Mouse (Mus musculus) liver, embryonic 13.5 days (tissue): ENCODE data around the gene Myh9. TPM values are rescaled to one million over a fixed set of nuclear protein-coding genes. Genes with fewer than 3 reads are reported as not detected.

Experiments used
- ATAC-seq: fragments of 200-750 bp; cut with Nextera tagmentation; 2 replicates; pipeline ENCODE4 v1.8.0; 2017; ENCODE audit warnings: low read depth, mild to moderate bottlenecking, moderate number of reproducible peaks, moderate library complexity
- DNase-seq: peaks from one replicate; pipeline ENCODE4 v3.0.0; 2022
- H3K27ac ChIP-seq: fragments of 300-500 bp; sonication (generic); 2 replicates; pipeline ENCODE4 v1.5.1; 2015; ENCODE audit warnings: moderate library complexity, mild to moderate bottlenecking, inconsistent platforms
- H3K27me3 ChIP-seq: fragments of 300-500 bp; sonication (generic); 2 replicates; pipeline ENCODE4 v1.6.1; 2015; ENCODE audit warnings: mild to moderate bottlenecking, inconsistent platforms
- H3K36me3 ChIP-seq: fragments of 300-500 bp; sonication (generic); 2 replicates; pipeline ENCODE4 v1.6.1; 2015; ENCODE audit warnings: mild to moderate bottlenecking, inconsistent platforms
- H3K4me1 ChIP-seq: fragments of 300-500 bp; sonication (generic); replicated peaks from 2 replicates; pipeline ENCODE4 v1.6.1; 2015; ENCODE audit warnings: inconsistent platforms
- H3K4me2 ChIP-seq: fragments of 300-500 bp; sonication (generic); 2 replicates; pipeline ENCODE4 v1.6.1; 2015; ENCODE audit warnings: inconsistent platforms, mild to moderate bottlenecking, moderate library complexity
- H3K4me3 ChIP-seq: fragments of 300-500 bp; sonication (generic); replicated peaks from 2 replicates; pipeline ENCODE4 v1.5.1; 2015; ENCODE audit warnings: mild to moderate bottlenecking, inconsistent platforms
- H3K9ac ChIP-seq: fragments of 300-500 bp; sonication (generic); 2 replicates; pipeline ENCODE4 v1.6.1; 2015; ENCODE audit warnings: mild to moderate bottlenecking, inconsistent platforms
- H3K9me3 ChIP-seq: fragments of 300-500 bp; sonication (generic); replicated peaks from 2 replicates; pipeline ENCODE4 v1.6.1; 2016; ENCODE audit warnings: inconsistent platforms
- WGBS: fragments of 180-500 bp; shearing (Covaris S2); methylation state at CpG from one replicate; pipeline ENCODE4 v1.1.7; 2015; ENCODE audit not compliant: insufficient replicate concordance; 5-methylcytosine and 5-hydroxymethylcytosine counted together
- polyA plus RNA-seq: library from polyadenylated mRNA; unstranded; fragments of >200 nt; fragmentation: Nextera tagmentation; extraction: Ambion mirVana; gene quantifications from 2 replicates; pipeline ENCODE4 v1.2.1, GENCODE M21; 2015

Myh9 gene
- polyA plus RNA-seq, 1 experiment from 2014 or later, result 18.3 TPM

GRCm38 (mm10) chr15:77761561-77762380 lies 80.2 kb downstream of the Myh9 start:
- 80% methylated on average over 22 of the region's 22 CpGs for WGBS

DNA sequence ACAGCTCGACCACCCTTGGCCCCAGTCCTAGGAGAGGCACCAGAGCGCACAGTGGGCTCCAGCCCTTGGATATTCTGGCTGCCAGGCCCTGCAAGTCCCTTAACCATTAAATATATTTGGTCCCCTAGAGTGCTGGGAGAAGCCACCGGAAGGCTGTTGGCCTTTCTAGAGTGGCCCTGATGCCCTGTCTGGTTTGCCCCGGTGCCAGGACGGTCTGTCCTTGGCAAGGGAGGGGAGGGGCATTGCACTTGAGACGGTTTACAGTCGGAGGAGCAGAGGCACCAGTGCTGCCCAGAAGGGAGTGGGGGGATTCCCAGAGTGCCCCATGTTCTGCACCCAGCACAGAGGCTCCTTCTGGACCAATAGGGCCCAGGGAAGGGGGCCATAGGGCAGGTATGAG lies 80.9 kb downstream of the Myh9 start:
- Histone ChIP-seq H3K9ac (no peak overlapping the region), H3K27me3 (no peaks in the 10 kb centered on the region), H3K36me3 (peaks cover 69% of the 10 kb centered on the region), H3K4me1 (peaks cover 19% of the 10 kb centered on the region), H3K4me2 (no peak overlapping the region), H3K4me3 (no peak overlapping the region), H3K27ac (no peak overlapping the region; the same call in 1 of the 2 replicates), H3K9me3 (no peaks in the 10 kb centered on the region)
- ATAC-seq, result no peak
- 93% methylated on average over 7 of the region's 7 CpGs for WGBS
- DNase-seq, result no peak

More at GRCm38 (mm10) chr15:77761561-77762380, 80.2 kb downstream of the Myh9 start:
- Histone ChIP-seq H3K4me1 (peaks cover 12% of the 10 kb centered on the region), H3K27ac (no peak overlapping the region; the same call in 1 of the 2 replicates), H3K36me3 (peaks cover 76% of the 10 kb centered on the region), H3K4me3 (no peak overlapping the region), H3K9ac (no peak overlapping the region), H3K4me2 (no peak overlapping the region), H3K9me3 (no peaks in the 10 kb centered on the region), H3K27me3 (no peaks in the 10 kb centered on the region)
- DNase-seq (peak; percentile 30), ATAC-seq (peak; percentile 40; the same call in 1 of the 2 replicates)

GRCm38 (mm10) chr15:77760037-77760436 lies 81.9 kb downstream of the Myh9 start:
- H3K9ac ChIP-seq, result no peak overlapping the region
- H3K9me3 ChIP-seq, result no peaks in the 10 kb centered on the region
- H3K4me2 ChIP-seq, result no peak overlapping the region
- ATAC-seq, result no peak
- H3K27ac ChIP-seq, result no peak overlapping the region
- H3K4me3 ChIP-seq, result no peak overlapping the region
- H3K27me3 ChIP-seq, result no peaks in the 10 kb centered on the region
- 91% methylated on average over 16 of the region's 16 CpGs for WGBS
- peaks cover 58% of the 10 kb centered on the region for H3K36me3 ChIP-seq
- peaks cover 27% of the 10 kb centered on the region for H3K4me1 ChIP-seq
- no peak for DNase-seq

- H3K4me2 ChIP-seq, result no peak overlapping the region
- peaks cover 37% of the 10 kb centered on the region for H3K4me1 ChIP-seq
- peak overlapping the region; percentile 24; the same call in 1 of the 2 replicates for H3K27ac ChIP-seq
- 71% methylated on average over 4 of the region's 4 CpGs for WGBS
- peaks cover 45% of the 10 kb centered on the region for H3K36me3 ChIP-seq
- no peak for ATAC-seq
- no peaks in the 10 kb centered on the region for H3K27me3 ChIP-seq
- H3K9me3 ChIP-seq, result no peaks in the 10 kb centered on the region
- no peak overlapping the region for H3K4me3 ChIP-seq
- H3K9ac ChIP-seq, result no peak overlapping the region
- DNase-seq, result no peak
Observed at GRCm38 (mm10) chr15:77757586-77758226, 84.3 kb downstream of the Myh9 start.

DNA sequence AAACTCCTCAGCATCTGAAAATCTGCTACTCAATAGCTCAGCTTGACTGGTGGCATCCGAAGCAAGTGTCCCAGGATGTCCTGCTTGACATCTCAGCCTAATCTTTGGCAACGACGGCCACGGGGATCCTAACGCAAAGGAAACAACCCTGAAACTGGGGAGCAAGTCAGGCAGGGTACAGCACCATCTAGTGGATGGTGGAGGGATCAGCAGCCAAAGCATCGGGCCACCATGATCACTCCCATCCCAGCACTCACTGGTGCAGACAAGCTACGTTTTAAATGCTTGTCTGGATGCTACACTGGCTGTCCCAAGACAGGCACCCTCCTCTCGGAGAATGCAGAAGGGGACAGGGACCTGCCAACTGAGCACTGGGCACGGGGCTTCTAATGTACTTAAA lies 85.1 kb downstream of the Myh9 start, which contains the start of gene Apol8:
Apol8 (minus strand) TSS at position 156 of the 400 bp plus-strand sequence.
- Histone ChIP-seq H3K9ac (peak within 1 kb of the TSS; percentile 89), H3K36me3 (peaks cover 45% of the 10 kb centered on the region), H3K27ac (peak within 1 kb of the TSS; percentile 96), H3K27me3 (no peaks in the 10 kb centered on the region), H3K4me1 (peaks cover 42% of the 10 kb centered on the region), H3K9me3 (no peaks in the 10 kb centered on the region), H3K4me3 (peak within 1 kb of the TSS; percentile 73), H3K4me2 (peak within 1 kb of the TSS; percentile 88)
- 2% methylated on average over 9 of the region's 9 CpGs for WGBS
- ATAC-seq (peak; percentile 9; the same call in 1 of the 2 replicates), DNase-seq (peak; percentile 70)

- no peaks in the 10 kb centered on the region for H3K27me3 ChIP-seq
- peaks cover 45% of the 10 kb centered on the region for H3K36me3 ChIP-seq
- H3K27ac ChIP-seq, result peak overlapping the region; percentile 96
- H3K4me1 ChIP-seq, result peaks cover 50% of the 10 kb centered on the region
- H3K4me2 ChIP-seq, result peak overlapping the region; percentile 88
- WGBS, result 40% methylated on average over 2 of the region's 2 CpGs
- no peak for DNase-seq
- no peak for ATAC-seq
- no peaks in the 10 kb centered on the region for H3K9me3 ChIP-seq
- H3K9ac ChIP-seq, result peak overlapping the region; percentile 89
- peak overlapping the region; percentile 73 for H3K4me3 ChIP-seq
Observed at GRCm38 (mm10) chr15:77756081-77756480, 85.9 kb downstream of the Myh9 start.

DNA sequence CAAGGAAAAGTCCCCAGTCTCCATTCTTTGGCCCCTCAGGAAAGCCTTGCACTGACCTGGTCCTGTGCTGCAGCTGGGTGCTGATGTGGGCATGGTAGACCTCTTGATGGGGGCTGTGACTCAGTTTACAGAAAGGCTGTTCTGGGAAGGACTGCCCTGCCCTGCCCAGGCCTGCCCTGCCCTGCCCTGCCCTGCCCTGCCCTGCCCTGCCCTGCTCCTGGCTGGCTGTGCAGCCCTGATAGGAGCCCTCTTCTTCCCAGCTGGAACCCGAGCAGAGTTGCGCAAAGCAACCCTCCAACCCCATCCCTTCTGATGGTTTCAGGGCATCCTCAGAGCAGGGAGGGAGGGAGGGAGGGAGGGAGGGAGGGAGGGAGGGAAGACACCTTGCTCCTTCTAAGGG lies 86.8 kb downstream of the Myh9 start:
- WGBS, result no CpG with 5 or more reads among the region's 2 CpGs
- H3K36me3 ChIP-seq, result peaks cover 45% of the 10 kb centered on the region
- peak overlapping the region; percentile 89 for H3K9ac ChIP-seq
- H3K4me1 ChIP-seq, result peaks cover 50% of the 10 kb centered on the region
- H3K27me3 ChIP-seq, result no peaks in the 10 kb centered on the region
- ATAC-seq (peak; percentile 99), DNase-seq (peak; percentile 81)
- H3K27ac ChIP-seq, result peak overlapping the region; percentile 96
- H3K4me2 ChIP-seq, result peak overlapping the region; percentile 88
- peak overlapping the region; percentile 73 for H3K4me3 ChIP-seq
- no peaks in the 10 kb centered on the region for H3K9me3 ChIP-seq

GRCm38 (mm10) chr15:77752443-77752842 lies 89.5 kb downstream of the Myh9 start:
- DNase-seq, result no peak
- Histone ChIP-seq H3K36me3 (peaks cover 63% of the 10 kb centered on the region), H3K4me2 (peak overlapping the region; percentile 88), H3K9me3 (0 out of 2 replicates have a peak, but pooled peaks cover 7% of the 10 kb centered on the region), H3K27me3 (peaks cover 2% of the 10 kb centered on the region; the same call in 1 of the 2 replicates), H3K9ac (peak overlapping the region; percentile 89), H3K4me1 (peaks cover 72% of the 10 kb centered on the region), H3K4me3 (peak overlapping the region; percentile 73), H3K27ac (peak overlapping the region; percentile 96)
- 53% methylated on average over 11 of the region's 11 CpGs for WGBS
- no peak for ATAC-seq

DNA sequence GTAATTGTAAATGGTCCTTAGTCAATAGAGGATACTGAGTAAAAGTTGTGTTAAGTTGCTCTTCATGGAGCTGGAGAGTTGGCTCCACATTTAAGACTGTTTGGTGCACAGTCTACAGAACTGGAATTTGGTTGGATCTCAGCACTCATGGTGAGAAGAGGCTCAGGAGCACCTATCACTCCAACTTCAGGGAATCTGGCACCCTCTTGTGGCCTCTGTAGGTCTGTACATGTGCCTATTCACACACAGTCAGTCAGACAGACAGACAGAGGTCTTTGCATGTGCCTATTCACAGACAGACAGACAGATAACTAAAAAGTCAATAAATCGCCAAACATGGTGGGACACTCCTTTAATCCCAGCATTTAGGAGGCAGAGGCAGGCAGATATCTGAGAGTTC lies 91.5 kb downstream of the Myh9 start:
- Histone ChIP-seq H3K4me3 (no peak overlapping the region), H3K27me3 (peaks cover 4% of the 10 kb centered on the region), H3K4me1 (peaks cover 58% of the 10 kb centered on the region), H3K4me2 (no peak overlapping the region), H3K36me3 (peaks cover 83% of the 10 kb centered on the region), H3K9ac (no peak overlapping the region), H3K27ac (0 out of 2 replicates have a peak overlapping the region, but pooled peaks have one; percentile 4), H3K9me3 (0 out of 2 replicates have a peak, but pooled peaks cover 7% of the 10 kb centered on the region)
- no peak for DNase-seq
- ATAC-seq, result no peak
- WGBS, result 32% methylated on average over 1 of the region's 1 CpGs

DNA sequence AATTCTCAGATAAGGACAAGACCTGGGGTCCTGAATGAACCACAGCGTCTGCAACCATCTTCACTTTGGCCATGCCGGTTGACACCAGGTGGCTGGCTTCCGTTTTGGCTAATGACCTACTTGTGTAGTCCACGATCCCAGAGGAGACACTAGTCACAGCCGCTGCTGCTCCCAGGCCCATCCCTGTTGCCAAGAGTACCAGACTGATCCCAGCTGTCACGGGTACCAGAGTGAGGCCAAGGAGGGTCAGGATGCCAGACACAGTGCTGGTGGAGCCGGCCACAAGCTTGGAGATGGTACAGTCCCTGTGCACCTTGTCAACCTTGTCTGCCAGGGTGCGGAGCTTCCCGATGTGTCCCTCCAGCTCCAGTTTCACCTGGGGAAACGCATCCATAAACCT lies 92.3 kb downstream of the Myh9 start:
- peaks cover 90% of the 10 kb centered on the region for H3K36me3 ChIP-seq
- no peak overlapping the region for H3K9ac ChIP-seq
- H3K27me3 ChIP-seq, result peaks cover 4% of the 10 kb centered on the region
- H3K9me3 ChIP-seq, result 0 out of 2 replicates have a peak, but pooled peaks cover 7% of the 10 kb centered on the region
- no peak overlapping the region for H3K4me3 ChIP-seq
- peaks cover 56% of the 10 kb centered on the region for H3K4me1 ChIP-seq
- ATAC-seq (no peak), DNase-seq (no peak)
- WGBS, result 92% methylated on average over 10 of the region's 10 CpGs
- H3K4me2 ChIP-seq, result no peak overlapping the region
- no peak overlapping the region for H3K27ac ChIP-seq

DNA sequence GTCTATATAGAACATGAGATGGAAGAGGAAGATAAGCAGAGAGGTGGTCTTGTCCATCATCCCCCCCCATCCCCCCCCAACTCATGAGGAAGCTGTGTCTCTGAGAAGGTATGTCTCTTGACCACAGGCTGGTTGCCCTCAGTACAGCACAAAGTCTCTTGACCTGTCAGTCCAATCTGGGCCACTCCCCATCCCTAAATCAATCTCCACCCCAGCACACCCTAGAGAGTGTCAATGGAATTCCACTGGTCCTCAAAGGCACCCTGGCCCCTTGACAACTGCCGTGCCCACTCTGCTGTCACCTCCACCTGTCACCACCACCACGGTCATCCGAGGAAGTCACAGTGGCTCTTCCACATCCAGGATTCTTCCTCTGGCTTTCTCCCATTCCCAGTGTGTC lies 93.6 kb downstream of the Myh9 start:
- Histone ChIP-seq H3K27me3 (peaks cover 4% of the 10 kb centered on the region), H3K4me3 (peak overlapping the region; percentile 19; the same call in 1 of the 2 replicates), H3K36me3 (peaks cover 89% of the 10 kb centered on the region), H3K9ac (no peak overlapping the region), H3K4me1 (peaks cover 53% of the 10 kb centered on the region), H3K27ac (no peak overlapping the region), H3K4me2 (peak overlapping the region; percentile 13), H3K9me3 (0 out of 2 replicates have a peak, but pooled peaks cover 7% of the 10 kb centered on the region)
- no peak for DNase-seq
- 87% methylated on average over 3 of the region's 3 CpGs for WGBS
- no peak for ATAC-seq
